Mouse (Mus musculus) neural tube, embryonic 15.5 days (tissue): Measurements from ENCODE around the gene Dip2c. TPM values are rescaled to one million over a fixed set of nuclear protein-coding genes. Genes with fewer than 3 reads are reported as not detected.

ENCODE experiments used
- ATAC-seq: fragments of 200-750 bp; cut with Nextera tagmentation; 2 replicates; pipeline ENCODE4 v1.8.0; 2017; ENCODE audit warnings: mild to moderate bottlenecking, moderate TSS enrichment, moderate library complexity; ENCODE audit not compliant: low FRiP score
- H3K27ac ChIP-seq: fragments of 300-500 bp; sonication (generic); replicated peaks from 2 replicates; pipeline ENCODE4 v1.5.1; 2015; ENCODE audit warnings: mild to moderate bottlenecking, inconsistent platforms
- H3K27me3 ChIP-seq: fragments of 300-500 bp; sonication (generic); replicated peaks from 2 replicates; pipeline ENCODE4 v1.6.1; 2015; ENCODE audit warnings: inconsistent platforms
- H3K36me3 ChIP-seq: fragments of 300-500 bp; sonication (generic); 2 replicates; pipeline ENCODE4 v1.6.1; 2015; ENCODE audit warnings: inconsistent platforms
- H3K4me1 ChIP-seq: fragments of 300-500 bp; sonication (generic); 2 replicates; pipeline ENCODE4 v1.6.1; 2015; ENCODE audit warnings: inconsistent platforms
- H3K4me2 ChIP-seq: fragments of 300-500 bp; sonication (generic); 2 replicates; pipeline ENCODE4 v1.6.1; 2015; ENCODE audit warnings: inconsistent platforms, mild to moderate bottlenecking, moderate library complexity
- H3K4me3 ChIP-seq: fragments of 300-500 bp; sonication (generic); replicated peaks from 2 replicates; pipeline ENCODE4 v1.5.1; 2015; ENCODE audit warnings: mild to moderate bottlenecking, inconsistent platforms
- H3K9ac ChIP-seq: fragments of 300-500 bp; sonication (generic); replicated peaks from 2 replicates; pipeline ENCODE4 v1.6.1; 2015; ENCODE audit warnings: mild to moderate bottlenecking, inconsistent platforms
- H3K9me3 ChIP-seq: fragments of 300-500 bp; sonication (generic); replicated peaks from 2 replicates; pipeline ENCODE4 v1.6.1; 2016; ENCODE audit warnings: inconsistent platforms
- WGBS: fragments of 180-500 bp; shearing (Covaris S2); methylation state at CpG from one replicate; pipeline ENCODE4 v1.1.7; 2015; ENCODE audit warnings: mixed read lengths; 5-methylcytosine and 5-hydroxymethylcytosine counted together
- polyA plus RNA-seq: library from polyadenylated mRNA; unstranded; fragments of >200 nt; fragmentation: Nextera tagmentation; extraction: Ambion mirVana; gene quantifications from 2 replicates; pipeline ENCODE4 v1.2.1, GENCODE M21; 2015

The Dip2c gene
- polyA plus RNA-seq, 1 experiment from 2014 or later: 12.8 TPM

- H3K27me3 ChIP-seq: no peaks in the 10 kb centered on the region
- H3K27ac ChIP-seq: no peak overlapping the region
- WGBS: 88% methylated on average over 6 of the region's 6 CpGs
- ATAC-seq: no peak
- H3K9me3 ChIP-seq: no peaks in the 10 kb centered on the region
- H3K36me3 ChIP-seq: no peaks in the 10 kb centered on the region
- H3K4me1 ChIP-seq: no peaks in the 10 kb centered on the region
- H3K4me3 ChIP-seq: no peak overlapping the region
- no peak overlapping the region for H3K9ac ChIP-seq
- no peak overlapping the region for H3K4me2 ChIP-seq
Measured at GRCm38 (mm10) chr13:9296285-9296684, 20.0 kb downstream of the Dip2c start.

GRCm38 (mm10) chr13:9297266-9297665, 20.9 kb downstream of the Dip2c start:
- no peak overlapping the region for H3K9ac ChIP-seq
- H3K4me3 ChIP-seq: no peak overlapping the region
- no peaks in the 10 kb centered on the region for H3K4me1 ChIP-seq
- H3K27me3 ChIP-seq: no peaks in the 10 kb centered on the region
- H3K27ac ChIP-seq: no peak overlapping the region
- no peaks in the 10 kb centered on the region for H3K9me3 ChIP-seq
- no peak for ATAC-seq
- WGBS: 83% methylated on average over 3 of the region's 3 CpGs
- H3K4me2 ChIP-seq: no peak overlapping the region
- H3K36me3 ChIP-seq: no peaks in the 10 kb centered on the region

- H3K4me1 ChIP-seq: no peaks in the 10 kb centered on the region
- H3K36me3 ChIP-seq: no peaks in the 10 kb centered on the region
- ATAC-seq: no peak
- H3K27ac ChIP-seq: no peak overlapping the region
- no peak overlapping the region for H3K4me3 ChIP-seq
- H3K9ac ChIP-seq: no peak overlapping the region
- no peaks in the 10 kb centered on the region for H3K27me3 ChIP-seq
- no peak overlapping the region for H3K4me2 ChIP-seq
- no peaks in the 10 kb centered on the region for H3K9me3 ChIP-seq
- 57% methylated on average over 3 of the region's 3 CpGs for WGBS
Measured at GRCm38 (mm10) chr13:9297689-9298088, 21.4 kb downstream of the Dip2c start.

GRCm38 (mm10) chr13:9299657-9300056, 23.3 kb downstream of the Dip2c start:
- Histone ChIP-seq H3K36me3 (no peaks in the 10 kb centered on the region), H3K9me3 (no peaks in the 10 kb centered on the region), H3K27me3 (no peaks in the 10 kb centered on the region), H3K4me3 (no peak overlapping the region), H3K27ac (no peak overlapping the region), H3K9ac (no peak overlapping the region), H3K4me1 (no peaks in the 10 kb centered on the region), H3K4me2 (no peak overlapping the region)
- WGBS: 71% methylated on average over 2 of the region's 2 CpGs
- ATAC-seq: no peak

- no peak overlapping the region for H3K9ac ChIP-seq
- ATAC-seq: no peak
- H3K4me3 ChIP-seq: no peak overlapping the region
- no peak overlapping the region for H3K4me2 ChIP-seq
- no peaks in the 10 kb centered on the region for H3K36me3 ChIP-seq
- H3K9me3 ChIP-seq: no peaks in the 10 kb centered on the region
- H3K4me1 ChIP-seq: peaks cover under 1% of the 10 kb centered on the region; the same call in 1 of the 2 replicates
- no peak overlapping the region for H3K27ac ChIP-seq
- 47% methylated on average over 6 of the region's 6 CpGs for WGBS
- no peaks in the 10 kb centered on the region for H3K27me3 ChIP-seq
Measured at GRCm38 (mm10) chr13:9308863-9309262, 32.5 kb downstream of the Dip2c start.

GRCm38 (mm10) chr13:9310806-9311205, 34.5 kb downstream of the Dip2c start:
- Histone ChIP-seq H3K9me3 (no peaks in the 10 kb centered on the region), H3K4me3 (no peak overlapping the region), H3K27ac (no peak overlapping the region), H3K9ac (no peak overlapping the region), H3K4me2 (no peak overlapping the region), H3K27me3 (no peaks in the 10 kb centered on the region), H3K4me1 (peaks cover 9% of the 10 kb centered on the region), H3K36me3 (no peaks in the 10 kb centered on the region)
- ATAC-seq: no peak
- 94% methylated on average over 1 of the region's 1 CpGs for WGBS

- no peak overlapping the region for H3K4me3 ChIP-seq
Measured at GRCm38 (mm10) chr13:9312916-9313315, 36.6 kb downstream of the Dip2c start.

GRCm38 (mm10) chr13:9314099-9314712, 37.9 kb downstream of the Dip2c start:
- Histone ChIP-seq H3K27ac (no peak overlapping the region), H3K9ac (no peak overlapping the region), H3K9me3 (no peaks in the 10 kb centered on the region), H3K4me3 (no peak overlapping the region), H3K4me1 (peaks cover 17% of the 10 kb centered on the region), H3K27me3 (no peaks in the 10 kb centered on the region), H3K36me3 (no peaks in the 10 kb centered on the region), H3K4me2 (no peak overlapping the region)
- no peak for ATAC-seq
- 67% methylated on average over 2 of the region's 2 CpGs for WGBS

More at GRCm38 (mm10) chr13:9312916-9313315, 36.6 kb downstream of the Dip2c start:
- Histone ChIP-seq H3K27me3 (no peaks in the 10 kb centered on the region), H3K9me3 (no peaks in the 10 kb centered on the region), H3K36me3 (no peaks in the 10 kb centered on the region), H3K27ac (no peak overlapping the region), H3K9ac (no peak overlapping the region), H3K4me1 (peaks cover 17% of the 10 kb centered on the region), H3K4me2 (no peak overlapping the region)
- no peak for ATAC-seq

- H3K9ac ChIP-seq: no peak overlapping the region
- H3K9me3 ChIP-seq: no peaks in the 10 kb centered on the region
- no peak overlapping the region for H3K4me3 ChIP-seq
- H3K27ac ChIP-seq: no peak overlapping the region
- no peak for ATAC-seq
- H3K27me3 ChIP-seq: no peaks in the 10 kb centered on the region
- no peak overlapping the region for H3K4me2 ChIP-seq
- H3K36me3 ChIP-seq: no peaks in the 10 kb centered on the region
- WGBS: 68% methylated on average over 4 of the region's 4 CpGs
- peaks cover 17% of the 10 kb centered on the region for H3K4me1 ChIP-seq
Measured at GRCm38 (mm10) chr13:9314713-9315112, 38.4 kb downstream of the Dip2c start.

- Histone ChIP-seq H3K27me3 (no peaks in the 10 kb centered on the region), H3K9me3 (no peaks in the 10 kb centered on the region), H3K4me3 (no peak overlapping the region), H3K36me3 (no peaks in the 10 kb centered on the region), H3K4me2 (no peak overlapping the region), H3K4me1 (0 out of 2 replicates have a peak, but pooled peaks cover 8% of the 10 kb centered on the region), H3K27ac (no peak overlapping the region), H3K9ac (no peak overlapping the region)
- no peak for ATAC-seq
- WGBS: 92% methylated on average over 2 of the region's 2 CpGs
Measured at GRCm38 (mm10) chr13:9319745-9320144, 43.4 kb downstream of the Dip2c start.

GRCm38 (mm10) chr13:9325262-9325661, 48.9 kb downstream of the Dip2c start:
- Histone ChIP-seq H3K27me3 (no peaks in the 10 kb centered on the region), H3K4me3 (no peak overlapping the region), H3K4me1 (peaks cover 6% of the 10 kb centered on the region), H3K27ac (no peak overlapping the region), H3K36me3 (no peaks in the 10 kb centered on the region), H3K4me2 (no peak overlapping the region), H3K9me3 (no peaks in the 10 kb centered on the region), H3K9ac (no peak overlapping the region)
- no peak for ATAC-seq
- WGBS: 76% methylated on average over 1 of the region's 1 CpGs

GRCm38 (mm10) chr13:9329307-9329915, 53.1 kb downstream of the Dip2c start:
- no peaks in the 10 kb centered on the region for H3K36me3 ChIP-seq
- H3K27ac ChIP-seq: no peak overlapping the region
- H3K4me1 ChIP-seq: peaks cover 6% of the 10 kb centered on the region
- H3K9ac ChIP-seq: no peak overlapping the region
- H3K9me3 ChIP-seq: no peaks in the 10 kb centered on the region
- 45% methylated on average over 1 of the region's 1 CpGs for WGBS
- peak; percentile 28; the same call in 1 of the 2 replicates for ATAC-seq
- H3K4me2 ChIP-seq: no peak overlapping the region
- H3K4me3 ChIP-seq: no peak overlapping the region
- H3K27me3 ChIP-seq: no peaks in the 10 kb centered on the region
